Mouse (Mus musculus): ENCODE measurements around the gene Tbx19. TPM values are rescaled to one million over a fixed set of nuclear protein-coding genes. Genes with fewer than 3 reads are reported as not detected.

Gene Tbx19
- polyA plus RNA-seq (2015; fragmentation: Nextera tagmentation; extraction: Ambion mirVana) = not detected in 2 replicates

DNA sequence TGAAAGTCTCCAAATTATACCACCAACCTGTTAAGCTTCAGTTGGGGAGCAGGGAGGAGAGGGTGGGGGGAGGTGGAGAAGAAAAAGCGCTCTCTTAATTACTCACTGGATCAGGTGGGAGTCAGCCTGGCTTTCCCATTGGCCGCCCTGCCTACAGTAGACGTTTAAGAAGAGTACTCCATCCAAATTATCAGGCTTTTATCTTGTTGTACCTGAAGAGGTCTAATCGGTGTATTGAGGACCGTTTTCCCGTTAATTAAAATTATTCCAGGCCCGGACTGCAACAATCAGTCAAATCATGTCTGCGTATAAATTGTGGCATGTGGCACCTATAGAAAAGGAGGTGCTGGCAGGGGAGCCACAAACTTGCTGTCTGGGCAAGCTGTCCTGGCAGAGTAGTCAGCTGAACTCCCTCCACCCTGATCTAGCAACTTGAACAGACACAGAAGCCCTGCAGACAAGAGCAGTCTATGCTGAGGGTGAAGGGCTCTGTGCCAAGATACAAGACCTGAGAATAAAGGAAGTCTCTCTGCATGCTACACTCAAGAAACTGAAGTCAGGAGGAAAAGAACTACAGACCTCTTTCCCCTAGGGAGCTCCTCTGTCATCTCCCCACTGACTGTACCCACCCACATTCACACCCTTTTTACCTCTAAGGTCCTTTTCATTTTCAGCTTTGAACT is at the start of gene Tbx19:
Gene Tbx19, minus strand, starts transcription at position 51 of the 683 bp plus-strand sequence.

DNA sequence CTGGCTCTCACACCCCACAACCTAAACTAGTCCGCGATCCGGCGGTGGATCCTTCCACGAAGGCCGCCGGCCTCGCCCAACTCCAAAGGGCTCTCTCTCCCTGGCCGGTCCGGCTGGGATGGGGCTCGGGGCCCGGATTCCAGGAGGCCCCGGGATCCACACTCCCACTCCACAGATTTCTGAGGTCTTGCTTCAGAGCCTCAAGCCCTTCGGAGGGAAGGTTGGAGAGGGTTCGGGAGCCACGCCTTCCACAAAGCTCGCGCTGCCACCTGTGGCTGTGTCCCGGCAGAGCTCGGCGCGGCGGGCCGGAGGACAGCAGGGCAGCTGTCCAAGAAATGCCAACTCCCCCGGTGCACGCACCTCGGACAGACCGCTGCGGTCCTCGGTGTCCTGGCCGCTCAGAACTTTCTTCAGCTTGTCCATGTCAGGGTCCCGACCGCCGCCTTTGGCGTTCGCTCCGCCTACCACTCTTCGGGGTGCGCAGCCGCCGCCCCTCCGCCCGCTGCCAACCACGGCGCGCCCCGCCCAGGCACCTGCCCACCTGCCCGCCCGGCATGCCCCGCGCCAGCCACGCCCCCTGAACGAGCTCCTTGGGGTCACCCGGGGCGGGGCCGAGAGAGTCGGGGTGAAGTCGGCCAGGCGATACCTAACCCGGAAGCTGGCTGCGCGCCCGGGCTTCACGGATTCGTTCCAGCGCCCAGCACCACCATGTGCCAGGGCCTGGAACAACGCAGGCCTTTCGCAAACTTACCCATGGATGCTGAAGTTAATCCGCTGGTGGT is 33.5 kb upstream of the Tbx19 start, which contains the start of gene Sft2d2:
Gene Sft2d2, minus strand, starts transcription at position 559 of the 782 bp plus-strand sequence.

Other genes with a start within 250 kb of the Tbx19 start
- gene Xcl1, start 225.2 kb downstream of the Tbx19 start, polyA plus RNA-seq (2015; fragmentation: Nextera tagmentation; extraction: Ambion mirVana) = not detected in 2 replicates
- 8.2 and 9.1 TPM in 2 replicates for gene Sft2d2, start 33.7 kb upstream of the Tbx19 start, polyA plus RNA-seq (2015; fragmentation: Nextera tagmentation; extraction: Ambion mirVana)
- gene Tiprl, start 76.2 kb upstream of the Tbx19 start, polyA plus RNA-seq (2015; fragmentation: Nextera tagmentation; extraction: Ambion mirVana) = 50.1 and 56.2 TPM in 2 replicates
- 0.33 and 0.35 TPM in 2 replicates for gene Gpr161, start 135.0 kb upstream of the Tbx19 start, polyA plus RNA-seq (2015; fragmentation: Nextera tagmentation; extraction: Ambion mirVana)